Mouse (Mus musculus) urinary bladder, adult 2 months (tissue): ENCODE results near the gene Irs1. TPM values are rescaled to one million over a fixed set of nuclear protein-coding genes. Genes with fewer than 3 reads are reported as not detected.
A peak's percentile ranks its signal among the peaks of the same experiment; 100 is the strongest.

Source experiments
- DNase-seq: peaks from one replicate; pipeline ENCODE4 v3.0.0; 2022; ENCODE audit warnings: low spot score
- polyA plus RNA-seq: library from polyadenylated mRNA; depleted of rRNA; stranded (reverse); fragments of >200 nt; gene quantifications from 2 replicates; pipeline ENCODE4 v1.2.3, GENCODE M21; 2012

Irs1 gene
- polyA plus RNA-seq, 1 experiment: 6.6 TPM

DNA sequence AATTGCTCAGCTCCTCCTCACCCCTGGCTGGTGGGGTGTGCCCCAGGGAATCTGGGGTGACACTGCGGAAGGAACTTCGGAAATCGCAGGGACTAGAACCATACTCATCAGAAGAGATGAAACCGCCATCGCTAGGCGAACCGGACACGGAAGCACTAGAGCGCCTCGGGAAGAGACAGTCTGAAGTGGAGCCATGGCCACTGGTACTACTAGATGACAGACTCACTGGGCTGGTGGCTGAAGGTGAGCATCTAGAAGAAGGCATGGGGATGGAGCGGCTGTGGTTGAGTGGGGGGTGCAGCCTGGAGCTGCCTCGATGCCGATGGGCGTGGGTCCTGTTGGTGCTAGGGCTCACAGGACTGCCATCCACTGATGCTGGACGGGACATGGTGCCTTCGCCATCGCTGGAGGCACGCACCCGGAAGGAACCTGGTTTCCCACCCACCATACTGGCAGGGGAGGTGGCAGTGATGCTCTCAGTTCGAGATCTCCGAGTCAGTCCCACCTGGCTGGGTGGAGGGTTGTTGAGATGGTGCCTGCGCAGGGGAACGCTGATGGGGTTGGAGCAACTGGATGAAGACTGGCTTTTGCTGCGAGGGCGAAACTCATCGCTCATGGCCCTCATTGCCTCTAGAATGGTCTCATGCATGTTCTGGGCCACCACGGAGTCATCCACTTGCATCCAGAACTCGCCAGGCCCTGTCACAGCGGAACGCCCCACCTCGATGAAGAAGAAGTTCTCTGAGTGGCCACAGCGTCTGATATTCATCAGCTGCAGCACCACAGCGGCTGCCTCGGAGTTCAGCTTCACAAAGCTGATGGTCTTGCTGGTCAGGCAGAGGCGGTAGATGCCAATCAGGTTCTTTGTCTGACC lies 1.9 kb downstream of the Irs1 start:
- peak; percentile 22 for DNase-seq

DNA sequence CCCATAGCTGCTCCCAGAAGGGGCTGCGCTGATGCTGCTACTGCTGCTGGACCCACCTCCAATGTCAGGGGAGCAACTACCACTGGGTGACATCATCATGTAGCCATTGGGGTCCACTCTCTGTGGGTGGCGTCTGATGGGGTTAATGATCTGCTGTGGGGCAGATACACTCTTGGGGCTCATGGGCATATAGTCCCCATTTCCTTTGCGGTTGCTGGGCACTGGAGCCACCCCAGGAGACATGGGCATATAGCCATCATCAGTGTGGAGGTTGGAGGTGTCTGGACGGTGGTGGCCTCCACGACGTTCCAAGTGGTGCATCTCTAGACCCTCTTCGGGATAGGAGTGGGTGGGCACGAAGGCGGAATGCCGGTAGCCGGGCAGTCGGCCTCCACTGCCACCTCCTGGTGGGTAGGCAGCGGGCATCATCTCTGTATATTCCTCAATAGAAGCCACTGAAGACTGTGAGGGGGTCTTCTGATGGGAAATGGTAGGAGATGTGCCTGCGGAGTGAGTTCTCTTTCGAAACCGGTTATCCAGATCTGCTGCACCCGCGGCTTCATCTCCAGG lies 2.7 kb downstream of the Irs1 start:
- DNase-seq: no peak

DNA sequence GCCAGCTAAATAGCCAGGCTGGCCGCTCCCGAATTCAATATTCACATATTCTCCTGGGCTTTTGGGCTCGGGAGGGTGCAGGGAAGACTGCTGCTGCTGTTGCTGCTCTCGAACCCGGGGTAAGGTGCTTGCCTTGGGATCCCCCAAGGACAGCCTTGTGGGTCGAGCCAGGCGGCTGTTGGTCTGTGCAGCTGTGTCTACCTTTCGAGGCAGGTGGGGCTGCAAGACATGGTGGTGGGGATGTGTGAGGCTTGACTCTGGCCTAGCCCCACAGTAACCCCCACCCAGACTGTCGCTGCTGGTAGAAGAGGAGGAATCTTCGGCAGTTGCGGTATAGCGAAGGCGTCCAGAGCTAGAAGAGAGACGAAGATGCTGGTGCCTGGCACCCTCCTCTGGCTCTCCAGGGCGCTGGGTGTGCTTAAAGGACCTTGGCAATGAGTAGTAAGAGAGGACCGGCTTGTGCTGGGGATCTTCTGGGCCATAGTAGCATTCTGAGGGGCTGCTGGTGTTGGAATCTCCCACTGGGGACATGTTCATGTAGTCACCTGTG lies 3.4 kb downstream of the Irs1 start:
- DNase-seq: no peak

DNA sequence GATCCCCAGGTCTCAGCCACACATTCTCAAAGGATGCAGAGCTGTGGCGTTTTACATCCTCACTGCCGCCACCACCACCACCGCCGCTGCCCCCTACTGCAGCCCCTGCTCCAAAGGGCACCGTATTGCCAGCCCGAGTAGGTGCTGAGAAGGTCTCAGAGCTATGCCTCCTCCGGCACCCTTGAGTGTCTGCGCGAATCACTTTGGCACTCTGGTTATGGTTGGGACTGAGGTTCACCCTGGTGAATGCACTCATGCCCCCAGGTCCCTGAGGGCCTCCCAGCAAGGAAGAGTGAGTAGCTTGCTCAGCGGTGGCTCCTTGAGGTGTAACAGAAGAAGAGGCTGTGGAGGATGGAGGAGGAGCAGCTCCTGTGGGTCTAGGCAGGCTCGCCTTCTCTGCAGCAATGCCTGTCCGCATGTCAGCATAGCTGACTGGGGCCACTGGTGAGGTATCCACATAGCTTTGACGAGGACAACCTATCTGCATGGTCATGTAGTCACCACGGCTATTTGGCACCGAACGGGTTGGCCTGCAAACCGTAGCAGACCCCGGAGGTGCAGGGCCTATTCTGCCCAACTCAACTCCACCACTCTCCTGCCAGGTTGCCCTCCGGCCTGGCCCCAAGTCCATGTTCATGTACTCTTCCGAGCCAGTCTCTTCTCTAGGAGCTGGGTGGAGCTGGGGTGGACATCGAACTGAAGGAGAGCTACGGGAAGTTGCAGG lies 4.0 kb downstream of the Irs1 start:
- peak; percentile 22 for DNase-seq

DNA sequence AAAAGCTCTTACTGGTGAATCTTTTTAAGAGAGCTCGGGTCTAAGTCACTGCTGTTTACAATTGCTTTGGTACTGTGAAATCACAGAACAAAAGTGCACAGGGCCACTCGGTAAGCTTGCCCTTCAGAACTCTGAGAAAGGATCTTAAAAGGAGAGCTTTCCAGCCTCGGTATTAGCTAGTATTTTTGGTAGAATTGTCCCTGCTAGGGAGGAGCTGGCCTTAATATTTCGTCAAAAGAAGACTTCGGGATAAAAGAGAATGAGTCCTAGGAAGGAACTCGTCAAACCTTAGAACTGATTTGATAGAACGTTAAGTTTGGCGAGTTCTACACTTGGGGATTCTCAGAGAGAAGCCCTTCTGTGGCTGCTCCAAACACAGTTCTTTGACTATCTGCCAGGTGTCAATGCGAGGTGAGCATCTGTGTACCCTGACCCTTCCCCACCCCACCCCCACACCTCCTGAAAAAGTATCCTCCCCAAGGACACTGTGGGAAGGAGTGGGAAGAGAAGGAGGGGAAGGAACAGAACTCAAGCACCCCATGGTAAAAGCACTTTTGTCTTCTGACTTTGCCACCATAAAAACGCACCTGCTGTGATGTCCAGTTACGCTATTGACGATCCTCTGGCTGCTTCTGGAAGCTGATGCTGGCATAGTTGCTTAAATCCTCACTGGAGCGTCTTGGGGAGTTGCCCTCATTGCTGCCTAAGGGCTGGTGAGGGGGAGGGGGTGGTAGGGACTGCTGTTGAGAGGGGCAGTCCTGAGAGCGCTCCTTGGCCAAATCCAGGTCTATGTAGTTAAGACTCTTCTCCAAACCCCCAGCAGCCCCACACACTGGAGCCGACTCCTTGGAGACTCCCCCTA lies 4.8 kb downstream of the Irs1 start:
- no peak for DNase-seq

DNA sequence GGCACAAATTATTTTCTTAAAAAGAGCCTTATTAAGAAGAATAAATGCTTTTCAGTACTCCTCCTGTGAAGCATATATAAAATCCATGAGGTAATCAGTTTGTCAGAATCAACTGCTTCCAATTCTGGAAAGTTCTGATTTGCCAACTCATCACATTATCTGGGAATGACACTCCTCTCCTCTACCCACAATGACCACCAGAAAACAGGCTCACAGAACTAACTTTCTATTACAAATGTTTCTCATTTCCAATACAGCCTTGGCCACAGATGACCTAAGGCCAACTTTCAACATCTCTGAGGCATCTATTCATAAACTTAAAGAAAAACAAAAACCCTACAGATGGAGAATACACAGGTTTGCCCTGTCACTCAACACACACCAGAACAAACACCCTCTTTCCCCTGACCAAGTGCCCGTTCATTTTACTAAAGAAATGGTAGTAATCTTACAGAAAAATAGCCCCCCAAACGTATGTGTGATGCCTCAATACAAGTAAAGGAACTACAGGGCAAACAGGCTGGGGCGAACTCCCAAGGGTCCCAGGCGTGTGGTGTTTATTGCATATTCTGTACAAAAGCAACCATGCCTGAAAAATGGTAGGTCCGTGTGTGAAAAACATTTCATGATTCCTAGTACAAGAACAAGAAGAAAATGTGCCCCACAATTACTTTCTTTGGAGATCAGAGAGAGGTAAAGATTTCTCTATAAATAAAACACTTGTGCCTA lies 5.6 kb downstream of the Irs1 start:
- DNase-seq: no peak

DNA sequence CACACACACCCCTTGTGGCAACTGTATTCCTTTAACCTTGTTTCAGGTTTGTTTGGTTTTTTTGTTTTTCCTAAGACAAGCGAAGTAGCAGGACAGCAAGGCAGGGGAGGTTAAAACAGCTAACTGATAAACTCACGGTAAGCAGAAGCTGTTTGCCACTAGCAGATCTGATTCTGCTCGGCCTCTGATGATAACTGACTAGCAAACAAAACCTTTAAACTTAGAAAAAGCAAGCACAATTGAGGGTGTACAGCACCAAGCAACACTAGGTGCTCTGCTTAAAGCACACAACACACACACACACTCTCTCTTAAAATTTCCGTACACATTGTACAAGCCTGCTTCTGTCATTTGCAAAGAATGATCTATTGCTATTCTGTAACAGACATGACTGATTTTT lies 6.8 kb downstream of the Irs1 start:
- no peak for DNase-seq

DNA sequence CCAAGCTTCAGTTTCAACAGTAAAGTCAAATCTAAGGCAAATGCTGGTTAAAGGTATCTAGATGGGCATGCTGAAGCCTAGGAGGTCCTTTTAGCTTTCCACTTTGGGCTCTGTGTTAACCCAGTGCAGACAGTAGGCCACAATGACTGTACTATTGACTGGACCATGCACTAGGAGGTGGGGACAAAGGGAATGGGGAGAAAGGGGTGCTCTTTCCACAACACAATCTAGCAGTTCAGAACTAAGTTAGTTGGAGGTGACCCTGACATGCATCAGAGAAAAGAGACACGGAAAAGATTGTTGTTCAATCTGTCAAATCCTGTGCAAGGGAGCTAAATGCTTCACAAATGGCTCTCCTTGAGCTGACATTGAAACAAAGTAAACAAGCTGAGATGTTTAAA lies 7.3 kb downstream of the Irs1 start:
- peak; percentile 22 for DNase-seq

DNA sequence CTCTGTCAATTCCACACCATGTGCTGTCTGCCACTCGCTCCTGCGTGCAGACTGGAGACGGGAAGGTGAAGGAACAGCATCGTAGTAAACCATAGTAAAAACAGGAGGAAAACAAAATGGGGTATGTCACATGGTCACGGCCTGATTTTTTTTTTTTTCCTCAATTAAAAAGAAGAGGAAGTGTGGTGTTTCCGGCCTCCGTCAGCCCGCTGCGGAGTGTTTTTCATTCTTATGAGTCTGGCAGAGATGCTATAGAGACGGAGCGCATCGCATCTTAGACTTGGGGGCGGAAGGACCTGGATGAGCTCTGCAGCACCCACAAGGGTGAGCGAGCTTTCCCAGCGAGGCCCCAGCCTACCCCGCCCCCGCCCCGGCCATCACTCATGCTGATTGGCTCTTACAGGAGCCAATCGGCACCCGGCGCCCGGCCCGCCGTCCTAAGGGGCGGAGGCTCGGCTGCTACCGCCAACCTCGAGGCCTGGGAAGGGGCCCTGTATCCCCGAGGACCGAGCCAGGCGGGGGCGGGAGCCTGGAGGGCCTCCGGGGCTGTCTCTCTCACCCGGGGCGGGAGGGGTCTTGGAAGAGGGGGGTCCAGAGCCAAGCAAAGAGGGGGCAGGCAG lies 8.1 kb downstream of the Irs1 start:
- DNase-seq: peak; percentile 84

DNA sequence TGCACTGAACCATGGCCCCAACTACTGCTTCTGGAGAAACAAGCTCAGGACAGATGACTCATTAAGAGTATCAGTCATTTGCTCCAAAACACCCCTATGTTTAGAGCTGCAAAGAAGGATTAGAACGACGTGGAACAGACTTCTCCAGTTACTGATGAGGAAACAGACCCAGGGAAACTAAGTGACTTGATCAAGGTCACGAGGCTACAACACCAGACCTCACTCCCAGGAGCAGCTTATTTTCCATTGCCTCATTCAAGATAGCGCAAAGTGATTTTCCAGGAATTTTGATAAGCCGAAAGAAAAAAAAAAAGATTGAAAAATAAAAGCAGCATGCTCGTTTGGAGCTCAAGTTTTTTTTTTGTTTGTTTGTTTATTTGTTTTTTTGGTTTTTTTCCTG lies 9.4 kb downstream of the Irs1 start:
- DNase-seq: no peak

DNA sequence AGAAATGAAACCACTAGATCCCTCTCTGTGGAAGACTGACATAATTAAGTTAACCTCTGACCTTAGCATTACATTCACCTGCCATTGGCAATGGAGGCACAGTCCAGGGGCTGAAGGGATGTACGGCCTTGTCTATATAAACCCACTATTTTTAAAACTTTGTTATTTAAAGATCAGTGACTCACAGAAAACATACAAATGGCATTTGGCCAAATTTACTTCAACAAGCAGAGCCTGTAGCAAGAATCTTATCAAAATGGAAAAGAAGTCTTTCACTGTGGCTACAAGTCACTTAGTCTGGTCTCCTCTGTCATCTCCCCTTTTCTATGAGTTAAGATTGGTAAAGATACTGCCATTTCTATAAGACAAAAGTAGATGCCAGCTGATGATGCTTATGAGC lies 11.4 kb downstream of the Irs1 start:
- no peak for DNase-seq

DNA sequence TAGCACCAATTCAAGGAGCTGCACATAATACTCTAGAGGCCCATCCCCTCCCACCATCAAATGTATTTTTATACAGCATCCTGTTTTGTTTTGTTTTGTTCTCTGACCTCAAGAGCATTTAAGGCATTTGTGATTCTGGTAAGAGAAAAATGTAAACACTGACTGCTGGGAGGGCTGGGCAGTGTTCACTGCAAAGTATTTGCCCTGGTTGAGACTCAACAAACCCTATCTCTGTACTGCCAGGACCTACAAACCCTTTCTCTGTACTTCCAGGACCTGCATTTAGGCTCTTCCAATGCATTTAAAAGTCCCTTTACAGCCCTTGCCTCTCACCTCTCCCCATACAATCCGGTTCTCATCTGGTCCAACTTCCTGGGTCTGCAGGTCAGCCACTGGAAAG lies 16.9 kb downstream of the Irs1 start:
- DNase-seq: no peak

DNA sequence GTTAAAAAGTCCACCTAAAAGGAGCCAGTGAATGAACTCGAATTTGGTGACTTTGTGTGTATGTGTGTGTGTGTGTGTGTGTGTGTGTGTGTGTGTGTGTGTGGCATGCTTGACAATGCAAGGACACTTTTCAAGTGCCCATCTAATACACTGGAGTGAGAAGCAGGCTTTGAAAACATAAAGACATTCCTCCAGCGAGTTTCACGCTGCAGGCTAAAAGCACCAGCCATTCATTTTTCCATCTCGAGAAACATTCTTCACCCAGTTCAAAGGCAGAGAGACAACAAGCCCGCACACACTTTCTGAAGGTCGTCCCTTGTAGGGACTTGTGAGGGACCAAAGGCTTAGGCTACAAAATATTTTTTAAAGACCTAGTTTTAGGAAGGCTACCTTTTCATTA lies 17.7 kb downstream of the Irs1 start:
- no peak for DNase-seq

DNA sequence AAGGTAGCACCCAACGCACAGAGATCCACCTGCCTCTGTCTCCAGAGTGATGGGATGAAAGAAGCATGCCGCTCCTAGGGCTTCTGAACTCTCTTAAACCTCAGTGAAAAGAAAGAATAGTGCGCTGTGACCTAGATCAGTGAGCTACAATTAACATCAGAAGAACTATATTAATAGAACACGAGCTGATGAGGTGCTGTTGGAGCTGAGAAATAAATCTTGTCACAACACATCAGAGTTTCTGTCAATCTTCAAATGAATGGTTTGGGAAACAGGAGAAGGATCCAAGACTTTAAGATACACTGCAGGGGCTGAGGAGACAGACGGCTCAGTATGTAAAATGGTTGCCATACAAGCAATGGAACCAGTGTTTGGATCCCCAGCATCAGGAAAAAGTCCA lies 19.0 kb downstream of the Irs1 start:
- no peak for DNase-seq

DNA sequence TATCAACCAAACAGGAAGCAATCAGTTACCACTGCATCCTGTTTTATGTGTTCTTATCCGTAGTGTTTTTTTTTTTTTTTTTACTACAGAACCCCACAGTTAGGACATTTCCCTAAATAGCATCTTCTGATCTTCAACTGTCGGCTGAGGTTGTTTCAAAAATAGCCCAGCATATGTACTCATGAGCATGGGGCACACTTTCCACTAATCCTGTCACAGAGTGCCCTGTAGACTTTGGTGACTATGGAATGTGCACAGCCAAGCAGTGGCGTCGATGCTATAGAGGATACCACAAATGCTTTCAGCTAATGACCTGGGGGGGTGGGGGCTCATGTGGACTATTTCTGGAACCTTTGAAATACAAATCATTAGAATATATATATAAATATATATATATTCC lies 23.7 kb downstream of the Irs1 start:
- no peak for DNase-seq

DNA sequence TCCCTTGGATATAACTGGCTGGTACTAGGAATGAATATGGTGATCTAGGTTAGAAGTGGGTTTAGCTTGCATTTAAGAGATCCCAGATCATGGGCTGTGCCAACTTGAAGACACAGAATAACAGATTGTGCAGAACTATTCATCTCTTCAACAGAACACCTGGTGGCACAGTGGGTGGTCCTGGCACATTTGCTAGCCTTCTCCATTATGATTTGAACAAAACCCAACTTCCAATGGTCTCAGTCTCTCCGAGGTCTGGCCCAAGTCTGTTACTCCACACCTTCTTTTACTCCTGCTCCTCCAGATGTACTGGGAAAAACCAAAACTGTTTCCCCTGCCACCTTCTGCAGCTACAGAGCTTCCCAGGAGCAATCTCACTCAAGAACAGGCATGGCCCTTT lies 28.9 kb downstream of the Irs1 start:
- no peak for DNase-seq

DNA sequence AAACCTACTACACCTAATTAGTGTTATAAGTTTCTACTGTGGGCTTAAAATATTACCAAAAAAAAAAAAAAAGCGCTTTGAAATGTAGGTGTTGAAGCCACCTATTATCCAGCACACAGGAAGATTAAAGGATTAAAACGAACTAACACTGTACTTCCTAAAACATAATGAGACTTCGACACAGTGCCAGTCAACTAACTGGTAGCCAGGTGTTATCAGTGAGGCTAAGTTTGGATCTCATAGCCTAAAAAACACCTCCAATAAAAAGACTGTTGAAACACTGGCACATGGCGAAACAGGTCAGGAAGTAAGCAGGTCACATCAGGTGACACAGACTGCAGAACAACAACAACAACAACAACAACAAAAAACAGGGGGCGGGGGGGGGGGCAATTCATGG lies 29.6 kb downstream of the Irs1 start:
- DNase-seq: no peak

DNA sequence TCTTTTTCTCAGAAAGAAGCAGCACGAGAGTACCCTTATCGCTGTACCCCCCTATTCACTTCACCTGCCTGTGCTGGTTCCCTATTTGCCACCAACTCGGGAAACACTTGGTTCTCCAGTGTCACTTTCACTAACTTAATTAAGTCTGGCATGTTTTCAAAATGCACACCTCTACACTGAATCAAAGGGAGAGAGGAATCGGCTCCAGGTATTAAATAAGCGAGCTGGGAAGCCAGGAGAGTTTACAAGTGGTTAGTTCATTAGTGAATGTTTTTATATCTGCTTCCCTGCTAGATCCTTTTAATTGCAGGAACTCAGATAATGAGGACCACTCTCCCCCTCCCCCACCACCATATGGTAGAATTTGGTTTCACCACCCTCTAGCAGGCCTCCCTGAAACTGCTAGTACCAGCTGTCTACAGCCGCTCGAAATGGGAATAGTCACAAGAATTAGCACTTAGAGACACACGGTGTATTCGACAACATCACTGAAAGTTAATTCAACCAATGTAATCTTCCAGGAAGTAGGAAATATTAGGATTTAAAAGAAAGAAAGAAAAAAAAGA lies 30.1 kb downstream of the Irs1 start:
- DNase-seq: no peak

DNA sequence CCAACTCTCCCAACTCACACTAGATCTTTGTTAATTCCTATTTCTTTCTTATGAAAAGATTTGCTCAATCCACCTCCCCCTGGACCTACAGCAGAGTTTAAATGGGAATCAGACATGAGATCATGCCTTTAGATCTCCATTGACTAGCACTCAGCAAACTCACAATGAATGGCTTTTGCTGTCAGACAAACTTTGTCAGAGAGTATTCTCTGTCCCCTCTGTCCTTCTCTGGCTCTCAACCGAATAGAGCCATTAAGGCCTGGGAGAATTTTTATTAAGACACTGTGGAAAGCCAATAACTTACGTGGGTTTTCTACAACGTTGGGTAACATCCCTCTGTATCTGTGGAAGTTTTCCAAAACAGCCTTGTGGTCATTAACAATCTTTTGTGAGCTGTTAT lies 31.2 kb downstream of the Irs1 start:
- no peak for DNase-seq

DNA sequence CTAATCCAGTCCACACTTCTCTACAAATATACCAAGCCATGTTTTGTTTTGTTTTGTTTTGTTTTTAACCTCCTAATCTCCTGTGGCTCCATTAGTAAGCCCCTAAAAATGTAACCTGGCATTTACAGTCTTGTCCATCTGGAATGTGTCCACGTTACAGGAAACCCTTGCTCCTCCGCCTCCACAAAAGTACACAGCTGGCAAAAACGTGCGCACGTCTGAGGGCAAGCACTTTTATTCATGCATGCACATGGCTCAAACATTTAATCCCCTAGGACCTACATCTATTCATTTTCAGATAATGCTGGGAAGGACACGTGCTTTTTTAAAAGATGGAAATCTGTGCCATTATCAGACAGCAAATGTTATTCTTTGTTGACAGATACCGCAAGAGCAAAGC lies 32.9 kb downstream of the Irs1 start:
- no peak for DNase-seq
